Mouse (Mus musculus) 3T3-L1 (cell line): ENCODE results near the gene Olfr221.
A peak's percentile ranks its signal among the peaks of the same experiment; 100 is the strongest.

Source experiments
- DNase-seq: peaks from one replicate; pipeline ENCODE4 v3.0.0-alpha.2; 2015; ENCODE audit warnings: low read depth, low spot score

Gene Olfr221

DNA sequence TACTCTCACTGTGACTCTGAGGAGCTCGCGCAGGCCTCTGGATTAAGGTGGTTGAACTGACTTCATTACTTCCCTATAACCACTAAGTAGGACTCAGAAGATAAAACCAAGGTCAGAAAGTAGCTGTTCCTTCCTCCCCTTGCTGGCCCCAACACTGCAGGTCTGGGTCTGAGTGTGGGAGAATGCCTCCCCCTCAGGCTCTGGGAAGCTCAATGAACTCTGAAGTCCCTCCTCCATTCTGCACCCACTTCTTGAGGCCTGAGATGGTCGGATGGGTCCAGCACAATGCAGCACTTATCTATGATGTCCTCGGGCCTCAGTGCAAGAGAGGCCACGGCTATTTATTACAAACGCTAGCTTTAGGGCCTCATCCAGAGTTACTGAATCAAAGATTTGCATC, 36.6 kb downstream of the Olfr221 start:
- DNase-seq = no peak

DNA sequence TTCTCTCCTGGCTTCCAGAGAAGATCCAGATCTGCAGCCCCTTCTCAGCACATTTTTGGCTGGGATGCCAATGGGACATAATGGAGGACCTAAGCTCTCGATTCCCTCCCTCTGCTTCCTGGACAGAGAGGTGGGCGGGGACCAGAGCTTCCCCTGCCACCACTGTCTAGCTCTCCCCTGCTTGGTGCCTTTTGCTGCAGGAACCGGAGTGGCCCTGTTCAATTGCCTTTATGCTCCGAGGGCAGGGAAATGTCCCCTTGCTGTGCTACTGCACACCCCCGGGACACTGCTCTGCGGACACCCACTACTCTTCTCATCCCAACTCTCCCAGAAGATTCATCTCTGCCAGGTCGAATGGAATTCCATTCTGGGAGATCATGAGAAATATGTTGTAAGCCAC, 37.1 kb downstream of the Olfr221 start:
- no peak for DNase-seq

DNA sequence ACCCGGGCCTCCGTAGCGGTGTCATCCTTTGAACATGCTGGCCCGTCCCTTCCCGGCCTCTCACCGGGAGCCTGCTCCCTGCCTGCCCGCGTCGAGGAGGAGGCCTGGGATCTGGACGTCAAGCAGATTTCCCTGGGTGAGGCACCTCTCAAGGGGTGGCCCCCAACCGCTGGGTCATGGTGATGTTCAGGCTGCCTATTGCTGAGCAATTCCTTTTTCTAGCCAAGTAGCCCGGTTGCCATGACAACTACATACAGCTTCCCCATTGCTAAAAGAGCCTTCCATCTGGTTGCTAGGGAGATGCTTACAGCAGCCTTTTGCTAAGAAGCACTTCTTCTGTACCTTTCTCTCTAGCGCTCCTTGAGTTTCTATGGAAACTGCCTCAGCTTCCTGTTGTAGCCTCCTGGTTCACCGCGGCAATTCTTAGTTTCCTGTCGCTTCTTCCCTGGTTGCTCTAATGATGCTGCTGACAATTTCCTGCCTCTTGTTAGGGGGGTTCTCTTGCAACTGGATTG, 38.2 kb downstream of the Olfr221 start:
- peak; percentile 62 for DNase-seq

DNA sequence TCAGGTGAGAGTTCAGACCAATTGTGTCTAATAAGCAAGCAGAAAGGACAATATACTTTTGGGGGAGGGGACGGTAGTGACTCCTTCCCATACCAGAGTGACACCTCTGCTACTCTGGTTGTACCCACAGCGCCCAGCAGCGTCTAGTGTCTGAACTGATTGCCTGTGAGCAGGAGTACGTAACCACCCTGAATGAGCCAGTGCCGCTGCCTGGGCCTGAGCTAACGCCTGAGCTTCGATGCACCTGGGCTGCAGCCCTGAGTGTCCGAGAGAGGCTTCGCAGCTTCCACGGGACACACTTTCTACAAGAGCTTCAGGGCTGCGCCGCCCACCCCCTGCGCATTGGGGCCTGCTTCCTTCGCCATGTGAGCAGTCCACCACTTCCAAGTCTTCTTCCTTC, 44.8 kb downstream of the Olfr221 start:
- DNase-seq = no peak

DNA sequence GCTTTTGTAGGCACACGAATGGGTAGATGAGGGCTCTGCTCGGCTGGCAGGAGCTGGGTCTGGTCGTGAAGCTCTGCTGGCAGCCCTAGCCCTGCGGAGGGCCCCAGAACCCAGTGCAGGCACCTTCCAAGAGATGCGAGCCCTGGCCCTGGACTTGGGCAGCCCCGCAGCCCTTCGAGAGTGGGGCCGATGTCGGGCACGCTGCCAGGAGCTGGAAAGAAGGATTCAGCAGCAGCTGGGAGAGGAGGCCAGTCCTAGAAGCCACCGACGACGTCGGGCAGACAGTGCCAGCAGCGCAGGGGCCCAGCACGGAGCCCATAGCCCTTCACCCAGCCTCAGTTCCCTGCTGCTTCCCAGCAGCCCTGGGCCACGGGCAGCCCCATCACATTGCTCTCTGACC, 45.4 kb downstream of the Olfr221 start:
- DNase-seq = no peak

DNA sequence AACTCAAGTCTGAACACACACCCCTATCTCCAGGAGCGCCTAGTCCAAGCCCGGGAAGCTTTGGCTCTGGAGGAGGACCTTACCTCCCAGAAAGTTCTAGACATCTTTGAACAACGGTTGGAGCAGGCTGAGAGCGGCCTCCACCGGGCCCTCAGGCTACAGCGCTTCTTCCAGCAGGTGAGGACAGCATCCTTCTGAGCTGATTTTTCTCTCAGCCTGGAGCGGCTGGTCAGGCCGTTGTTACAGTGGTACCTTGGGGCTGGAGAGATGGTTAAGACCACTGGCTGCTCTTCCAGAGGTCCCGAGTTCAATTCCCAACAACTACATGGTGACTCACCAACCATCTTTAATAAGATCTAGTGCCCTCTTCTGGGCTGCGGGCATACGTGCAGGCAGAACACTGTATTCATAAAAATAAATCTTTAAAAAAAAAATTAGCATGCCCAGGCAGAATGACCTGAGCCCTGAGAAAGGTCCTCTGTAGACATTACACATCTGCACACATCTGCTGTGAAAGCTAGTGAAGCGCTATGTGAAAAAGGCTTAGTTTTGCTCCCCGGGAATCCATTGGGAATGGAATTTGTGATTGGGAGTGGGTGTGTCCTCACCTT, 45.9 kb downstream of the Olfr221 start:
- peak; percentile 55 for DNase-seq

DNA sequence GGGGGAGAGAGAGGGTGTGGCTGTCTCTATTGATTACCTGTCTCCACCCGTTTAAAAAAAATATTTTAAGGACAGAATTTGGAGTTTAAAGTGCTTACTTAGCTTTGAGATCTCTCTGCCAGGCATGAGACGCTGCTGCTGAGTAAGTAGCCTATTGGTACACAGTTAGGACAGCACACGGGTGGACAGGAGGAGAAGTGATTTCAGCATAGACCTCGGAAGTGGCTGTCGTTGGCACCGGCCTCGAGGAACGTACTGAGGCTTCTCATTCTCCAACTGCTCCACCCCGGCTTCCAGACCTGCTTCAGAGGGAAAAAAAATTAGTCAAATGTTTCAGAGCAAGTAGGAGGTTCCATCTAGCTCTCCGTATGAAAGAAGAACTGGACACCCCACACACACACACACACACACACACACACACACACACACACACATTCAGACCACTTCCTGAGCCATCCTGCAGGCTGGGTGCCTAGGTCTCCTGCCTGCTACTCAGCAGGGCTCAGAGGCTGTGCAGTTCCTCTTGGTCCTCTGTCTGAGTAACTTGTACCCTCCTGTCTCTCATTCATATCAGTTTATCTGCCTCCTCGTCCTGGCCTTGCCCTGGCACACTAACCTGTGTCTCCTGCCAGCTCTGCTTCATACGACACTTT, 46.9 kb downstream of the Olfr221 start:
- DNase-seq = no peak

DNA sequence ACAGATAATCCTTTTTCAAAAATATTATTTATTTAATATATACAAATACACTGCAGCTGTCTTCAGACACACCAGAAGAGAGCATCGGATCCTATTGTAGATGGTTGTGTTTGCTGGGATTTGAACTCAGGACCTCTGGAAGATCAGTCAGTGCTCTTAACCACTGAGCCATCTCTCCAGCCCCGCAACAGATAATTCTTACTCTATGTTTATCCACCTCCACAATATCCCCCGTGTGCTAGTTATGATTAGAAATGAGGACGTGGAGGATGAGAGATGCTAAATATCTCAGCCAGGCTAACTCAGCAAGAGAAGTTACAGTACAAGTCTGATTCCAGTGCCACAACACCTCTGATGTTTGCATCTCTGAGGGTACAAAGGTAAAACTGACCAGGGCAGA, 47.8 kb downstream of the Olfr221 start:
- DNase-seq = no peak

DNA sequence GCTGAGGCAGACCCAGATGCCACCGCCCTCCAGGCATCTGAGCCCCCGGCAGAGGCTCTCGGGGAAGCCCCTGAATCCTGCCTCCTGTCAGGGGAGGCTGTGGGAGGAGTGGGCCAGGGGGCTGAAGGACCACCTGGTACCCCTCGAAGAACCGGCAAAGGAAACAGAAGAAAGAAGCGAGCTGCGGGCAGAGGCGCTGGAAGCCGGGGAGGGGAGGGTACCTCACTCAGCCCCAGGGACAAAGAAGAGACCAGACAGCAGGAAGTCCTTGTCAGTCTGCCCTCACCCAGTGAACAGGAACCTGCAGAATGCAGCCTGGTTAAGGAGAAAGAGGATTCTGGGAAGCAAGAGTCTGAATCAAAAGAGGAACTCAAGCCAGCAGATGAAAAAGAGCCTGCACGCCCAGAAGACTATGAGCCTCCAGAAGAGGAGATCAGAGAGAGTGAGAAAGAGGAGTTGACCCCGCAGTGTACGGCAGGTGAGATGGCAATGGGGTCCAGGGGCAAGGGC, 52.7 kb downstream of the Olfr221 start:
- DNase-seq = peak; percentile 0

DNA sequence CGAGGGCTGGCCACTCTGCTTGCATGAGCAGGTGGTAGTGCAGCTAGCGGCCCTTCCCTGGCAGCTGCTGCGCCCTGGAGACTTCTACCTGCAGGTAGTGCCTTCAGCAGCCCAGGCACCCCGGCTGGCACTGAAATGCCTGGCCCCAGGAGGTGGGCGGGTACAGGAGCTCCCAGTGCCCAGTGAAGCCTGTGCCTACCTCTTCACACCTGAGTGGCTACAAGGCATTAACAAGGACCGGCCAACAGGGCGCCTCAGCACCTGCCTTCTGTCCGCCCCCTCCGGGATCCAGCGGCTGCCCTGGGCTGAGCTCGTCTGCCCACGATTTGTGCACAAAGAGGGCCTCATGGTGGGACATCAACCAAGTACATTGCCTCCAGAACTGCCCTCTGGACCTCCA, 53.5 kb downstream of the Olfr221 start:
- peak; percentile 1 for DNase-seq

DNA sequence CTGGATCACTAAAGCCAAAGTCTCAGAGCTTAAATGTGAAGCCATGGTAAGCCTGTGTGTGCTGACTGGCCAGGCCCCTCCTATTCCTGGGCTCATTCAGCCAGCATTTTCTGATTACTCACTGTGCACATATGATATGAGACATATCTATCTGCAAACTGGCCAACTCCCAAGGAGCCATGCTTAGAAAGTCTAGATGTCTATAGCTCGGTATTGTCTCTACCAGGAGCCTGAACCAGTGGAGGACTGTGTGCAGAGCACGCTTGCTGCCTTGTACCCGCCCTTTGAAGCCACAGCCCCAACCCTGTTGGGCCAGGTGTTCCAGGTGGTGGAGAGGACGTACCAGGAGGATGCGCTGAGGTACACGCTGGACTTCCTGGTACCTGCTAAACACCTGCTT, 55.1 kb downstream of the Olfr221 start:
- DNase-seq = peak; percentile 88

DNA sequence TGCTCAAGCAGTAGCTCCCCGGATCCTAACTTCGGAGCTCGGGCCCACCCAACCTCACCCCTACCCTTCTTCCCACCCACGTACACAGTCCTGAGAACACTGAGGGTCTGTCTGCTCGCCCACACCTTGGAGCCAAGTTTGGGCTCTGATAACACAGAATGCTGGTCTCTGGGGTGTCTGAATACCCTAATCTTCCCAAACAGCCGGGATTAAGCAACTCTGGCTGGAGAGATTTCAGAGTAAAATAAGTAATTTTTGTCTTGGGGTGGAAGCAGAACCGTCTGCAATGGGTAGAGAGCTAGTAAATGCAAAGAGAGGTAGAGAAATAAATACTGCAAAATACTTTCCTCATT, 56.1 kb downstream of the Olfr221 start:
- no peak for DNase-seq

DNA sequence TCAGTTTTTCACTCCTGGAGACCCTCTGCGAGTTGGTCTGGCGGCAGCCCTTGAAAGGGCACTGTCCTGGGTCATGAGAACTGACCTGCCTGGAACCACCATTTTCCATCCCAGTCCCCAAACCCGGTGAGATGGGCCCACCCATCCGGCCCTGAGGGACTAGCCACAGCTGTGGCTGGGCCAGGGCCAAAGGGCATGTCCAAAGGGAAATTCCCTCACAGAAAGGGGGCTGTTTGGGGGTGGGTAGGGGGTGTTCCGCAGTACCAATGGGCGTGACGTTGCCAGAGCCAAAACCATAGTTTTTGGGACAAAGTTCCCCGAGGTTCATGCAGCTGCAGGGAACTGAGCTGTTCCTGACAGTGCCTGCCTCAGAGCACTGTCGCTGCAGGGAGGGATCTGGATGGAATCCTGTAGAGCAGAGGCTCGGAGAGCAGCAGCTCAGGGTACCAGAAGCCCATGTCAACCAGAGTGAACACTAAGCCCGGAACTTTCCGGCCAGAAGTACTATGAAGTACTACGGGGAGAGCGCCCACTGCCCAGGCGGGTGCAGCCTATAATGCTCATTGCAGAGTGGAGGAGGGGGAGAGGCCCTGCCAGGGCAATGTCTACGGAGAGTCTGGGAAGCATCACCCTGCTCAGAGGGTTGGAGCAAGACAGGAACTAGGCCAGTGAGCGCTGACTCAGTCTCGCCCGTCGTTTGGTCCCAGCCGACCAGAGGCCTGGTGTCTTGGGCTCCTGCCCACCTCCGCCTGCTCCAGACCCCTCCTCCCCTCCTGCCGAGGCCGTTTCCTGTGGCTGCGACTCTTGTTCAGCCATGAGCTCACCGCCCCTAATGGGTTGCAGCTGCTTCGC, 56.7 kb downstream of the Olfr221 start:
- peak; percentile 95 for DNase-seq

DNA sequence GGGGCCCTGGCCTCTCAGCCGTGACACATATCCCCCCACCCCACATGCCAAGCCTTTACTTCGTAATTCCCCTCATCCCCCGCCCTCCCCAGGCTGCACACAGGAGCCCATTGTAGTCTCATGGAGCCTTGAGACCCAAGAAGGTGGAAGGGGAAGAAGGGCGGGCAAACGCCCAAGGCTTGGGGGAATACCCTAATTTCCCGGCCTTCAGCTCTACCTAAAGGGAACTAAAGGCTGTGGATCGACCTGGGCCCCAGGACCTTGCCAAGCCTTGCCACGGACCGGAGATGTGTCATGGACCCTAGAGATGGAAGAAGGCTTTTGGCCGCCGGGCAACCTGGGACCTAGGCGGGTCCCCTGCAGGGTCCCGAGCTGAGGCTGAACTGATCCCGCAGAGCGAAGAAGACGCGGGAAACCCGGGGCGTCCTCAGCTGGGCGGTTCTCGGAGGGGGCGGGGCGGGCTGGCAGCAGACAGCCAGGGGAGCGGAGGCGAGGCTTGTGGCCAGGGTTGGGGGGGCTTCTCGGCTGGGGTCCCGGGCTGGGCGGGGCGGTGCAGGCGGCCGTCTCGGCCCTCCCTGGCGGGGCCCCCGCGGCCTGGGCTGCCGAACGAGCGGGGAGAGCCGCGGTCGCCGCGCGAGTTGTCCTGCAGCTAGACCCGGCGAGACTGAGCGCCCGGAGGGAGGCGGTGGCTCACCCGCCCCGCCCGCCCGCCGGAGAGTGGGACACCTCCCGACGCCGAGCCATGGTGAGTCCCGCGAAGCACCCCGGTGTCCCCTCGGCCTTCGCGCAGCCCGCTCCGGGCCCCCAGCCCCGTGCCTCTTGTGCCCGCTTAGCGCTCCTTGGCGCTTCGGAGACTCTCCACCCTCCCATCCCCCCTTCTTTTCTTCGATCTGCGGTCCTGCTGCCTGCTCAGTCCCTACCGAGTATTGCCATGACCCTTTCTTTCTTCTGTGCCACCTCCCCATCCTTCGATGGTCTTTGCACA, 57.7 kb downstream of the Olfr221 start, which contains the start of gene Arhgef40:
Gene Arhgef40, plus strand, starts transcription at position 473 of the 985 bp plus-strand sequence.
- peak; percentile 72 for DNase-seq
